Mouse (Mus musculus): Measurements from ENCODE around the gene Podxl. TPM values are rescaled to one million over a fixed set of nuclear protein-coding genes. Genes with fewer than 3 reads are reported as not detected.

The Podxl gene
- total RNA-seq (2023): 0.16 TPM in 1 of 4 replicates, not detected in the others

GRCm38 (mm10) chr6:31563235-31564181 is at the start of gene Podxl:
Gene Podxl, minus strand, starts transcription at chr6:31563981.

Other genes starting within 250 kb of the Podxl start
- 119 to 138 TPM (median 131 TPM) in 4 replicates for gene Mkln1, start 165.2 kb downstream of the Podxl start, total RNA-seq (2023)

All from B cell, adult 62 days (primary cell).